Mouse (Mus musculus) G1E (cell line): ENCODE results near the gene Ppp1r15b. TPM values are rescaled to one million over a fixed set of nuclear protein-coding genes. Genes with fewer than 3 reads are reported as not detected.

ENCODE experiments used
- ATAC-seq: 2 replicates; pipeline ENCODE4 v1.8.0; 2016; ENCODE audit warnings: mild to moderate bottlenecking; ENCODE audit not compliant: insufficient number of reproducible peaks, poor library complexity, low FRiP score, severe bottlenecking; ENCODE audit errors: extremely low read depth
- DNase-seq: peaks from one replicate; pipeline ENCODE4 v3.0.0; 2012; ENCODE audit warnings: low spot score
- H3K27me3 ChIP-seq: 2 replicates; pipeline ENCODE4 v1.6.1; 2012; ENCODE audit warnings: mild to moderate bottlenecking, low read length, inconsistent platforms; ENCODE audit not compliant: insufficient read depth
- H3K36me3 ChIP-seq: replicated peaks from 2 replicates; pipeline ENCODE3; 2012; ENCODE audit warnings: mild to moderate bottlenecking, inconsistent platforms
- H3K4me1 ChIP-seq: 2 replicates; pipeline ENCODE4 v1.6.1; 2012; ENCODE audit warnings: low read depth, low read length, inconsistent platforms, mixed read lengths; ENCODE audit not compliant: insufficient read depth
- H3K4me3 ChIP-seq: 2 replicates; pipeline ENCODE4 v1.5.1; 2012; ENCODE audit warnings: low read depth, mild to moderate bottlenecking, inconsistent platforms, low read length, moderate library complexity, mixed read lengths
- H3K9me3 ChIP-seq: replicated peaks from 2 replicates; pipeline ENCODE4 v1.6.1; 2012; ENCODE audit warnings: inconsistent platforms
- CTCF ChIP-seq: IDR thresholded peaks from 2 replicates; pipeline ENCODE4 v1.5.1; 2012; ENCODE audit warnings: low read depth, low read length, inconsistent platforms, mixed read lengths
- GATA1 ChIP-seq: IDR thresholded peaks from 2 replicates; pipeline ENCODE4 v1.6.1; 2012; ENCODE audit warnings: borderline replicate concordance, low read length, inconsistent platforms, mixed read lengths
- GATA2 ChIP-seq: IDR thresholded peaks from 2 replicates; pipeline ENCODE4 v1.6.1; 2012; ENCODE audit warnings: low read depth, low read length, inconsistent platforms, borderline replicate concordance
- POLR2AphosphoS5 ChIP-seq: IDR thresholded peaks from 2 replicates; pipeline ENCODE4 v1.6.1; 2012; ENCODE audit warnings: low read depth, low read length, inconsistent platforms; ENCODE audit not compliant: insufficient replicate concordance
- TAL1 ChIP-seq: conservative IDR thresholded peaks from 2 replicates; pipeline ENCODE4 v1.6.1; 2012; ENCODE audit warnings: low read depth, low read length, inconsistent platforms, mixed read lengths
- polyA plus RNA-seq: library from polyadenylated mRNA; stranded (reverse); fragments of >175 nt; gene quantifications from 2 replicates; pipeline ENCODE4 v1.2.3, GENCODE M21; 2012
- total RNA-seq, 2 experiments: library from RNA; stranded (forward) in 1 of 2; stranded (reverse) in 1 of 2; fragments of 200-1000 nt in 1 of 2; fragments of >200 nt in 1 of 2; fragmentation: Nextera tagmentation in 1 of 2; gene quantifications; 2 replicates each; pipeline ENCODE4 v1.2.3; 2014 to 2017

The Ppp1r15b gene
- total and polyA plus RNA-seq, 3 experiments, result 35.3 to 131 (median 100) TPM

GRCm38 (mm10) chr1:133171357-133171756, 40.4 kb downstream of the Ppp1r15b start:
- H3K4me1 ChIP-seq, result no peaks in the 10 kb centered on the region
- no peak overlapping the region for H3K4me3 ChIP-seq
- DNase-seq (no peak), ATAC-seq (no peak)
- no peaks in the 10 kb centered on the region for H3K36me3 ChIP-seq
- TF ChIP-seq GATA1 (no peak), CTCF (no peak), GATA2 (no peak), TAL1 (no peak), POLR2AphosphoS5 (no peak)
- no peaks in the 10 kb centered on the region for H3K9me3 ChIP-seq
- peaks cover 41% of the 10 kb centered on the region for H3K27me3 ChIP-seq

- H3K36me3 ChIP-seq, result no peaks in the 10 kb centered on the region
- DNase-seq (no peak), ATAC-seq (no peak)
- H3K27me3 ChIP-seq, result peaks cover 41% of the 10 kb centered on the region
- H3K9me3 ChIP-seq, result no peaks in the 10 kb centered on the region
- no peak overlapping the region for H3K4me3 ChIP-seq
- TF ChIP-seq TAL1, result no peak
- no peak for TF ChIP-seq POLR2AphosphoS5
- TF ChIP-seq GATA1, result no peak
- no peak for TF ChIP-seq GATA2
- TF ChIP-seq CTCF, result no peak
- H3K4me1 ChIP-seq, result no peaks in the 10 kb centered on the region
Observed at GRCm38 (mm10) chr1:133175150-133175549, 44.2 kb downstream of the Ppp1r15b start.

GRCm38 (mm10) chr1:133177480-133178172, 46.7 kb downstream of the Ppp1r15b start:
- Histone ChIP-seq H3K36me3 (no peaks in the 10 kb centered on the region), H3K4me3 (no peak overlapping the region), H3K27me3 (peaks cover 48% of the 10 kb centered on the region), H3K9me3 (no peaks in the 10 kb centered on the region), H3K4me1 (peaks cover 2% of the 10 kb centered on the region; the same call in 1 of the 2 replicates)
- DNase-seq (peak; percentile 68), ATAC-seq (peak; percentile 48; the same call in 1 of the 2 replicates)
- TF ChIP-seq GATA2 (no peak), CTCF (peak; percentile 99), TAL1 (no peak), GATA1 (no peak), POLR2AphosphoS5 (no peak)

- no peak for TF ChIP-seq POLR2AphosphoS5
- no peak for TF ChIP-seq TAL1
- no peak for TF ChIP-seq GATA2
- no peak for TF ChIP-seq CTCF
- TF ChIP-seq GATA1, result no peak
- DNase-seq, result no peak
- Histone ChIP-seq H3K9me3 (no peaks in the 10 kb centered on the region), H3K4me1 (peaks cover 2% of the 10 kb centered on the region; the same call in 1 of the 2 replicates), H3K27me3 (peaks cover 54% of the 10 kb centered on the region), H3K4me3 (no peak overlapping the region), H3K36me3 (no peaks in the 10 kb centered on the region)
- ATAC-seq, result no peak
Observed at GRCm38 (mm10) chr1:133178732-133179440, 47.9 kb downstream of the Ppp1r15b start.

GRCm38 (mm10) chr1:133181072-133182015, 50.4 kb downstream of the Ppp1r15b start:
- DNase-seq (no peak), ATAC-seq (no peak)
- Histone ChIP-seq H3K4me1 (peaks cover 2% of the 10 kb centered on the region; the same call in 1 of the 2 replicates), H3K27me3 (peaks cover 54% of the 10 kb centered on the region), H3K9me3 (no peaks in the 10 kb centered on the region), H3K4me3 (no peak overlapping the region), H3K36me3 (no peaks in the 10 kb centered on the region)
- no peak for TF ChIP-seq TAL1
- no peak for TF ChIP-seq POLR2AphosphoS5
- TF ChIP-seq CTCF, result 0 out of 2 replicates have a peak, but pooled peaks have one; percentile 6
- no peak for TF ChIP-seq GATA1
- TF ChIP-seq GATA2, result no peak
